7 mouse cellular contexts compared by ENCODE assay signal in the genomic region with DNA sequence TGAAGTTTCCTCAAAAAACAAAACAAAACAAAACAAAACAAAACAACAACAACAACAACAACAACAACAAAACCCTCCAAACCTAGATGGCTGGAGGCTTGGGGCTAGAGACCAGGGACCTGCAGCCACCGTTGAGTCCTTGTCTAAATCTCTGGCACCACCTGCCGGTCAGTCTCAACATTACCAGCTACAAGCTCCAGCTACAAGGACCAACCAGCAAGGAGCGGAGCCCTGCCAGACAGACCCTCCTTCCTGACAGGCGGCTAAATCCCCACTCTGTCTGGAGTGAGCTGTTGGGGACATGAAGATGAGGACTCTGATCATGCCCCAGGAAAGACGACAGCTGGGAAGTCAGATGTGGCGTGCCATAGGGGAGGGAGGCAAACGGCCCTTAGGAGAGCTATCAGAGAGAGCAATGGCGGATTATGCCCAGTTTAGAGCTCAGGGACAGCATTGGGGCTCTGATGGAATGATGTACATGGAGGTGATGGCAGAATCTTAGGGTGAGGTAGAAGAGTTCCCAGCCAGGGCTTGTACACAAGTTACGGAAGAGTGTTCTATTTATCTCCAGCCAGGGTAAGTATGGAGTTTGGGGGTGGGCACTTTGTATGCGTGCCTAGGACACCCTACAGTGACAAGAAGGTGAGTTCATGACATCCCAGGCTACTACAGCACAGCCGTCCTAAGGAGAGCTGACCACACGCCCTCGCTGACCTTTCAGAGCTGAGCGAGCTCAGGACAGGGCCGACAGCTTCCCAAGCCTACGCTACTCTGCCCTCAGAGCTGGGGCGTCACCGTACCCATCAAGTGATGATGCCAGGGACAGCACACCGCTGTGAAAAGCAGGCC. TPM values are rescaled to one million over a fixed set of nuclear protein-coding genes. Genes with fewer than 3 reads are reported as not detected.
DNase-seq lines count a peak whose midpoint lies in the region; ATAC-seq lines count a peak whose summit lies in the region.

No protein-coding gene starts in this region.

- H3K27ac ChIP-seq in limb, embryonic 11.5 days (replicated peaks; ENCODE audit: low read depth, low read length) = no peak overlapping the region
- no peak overlapping the region for H3K27ac ChIP-seq in midbrain, embryonic 14.5 days (replicated peaks; ENCODE audit: low read depth, low read length)

- H3K27me3 ChIP-seq in limb, embryonic 11.5 days (ENCODE audit: control insufficient read depth, insufficient read depth, low read length) = no peaks in the 10 kb centered on the region
- no peaks in the 10 kb centered on the region for H3K27me3 ChIP-seq in midbrain, embryonic 14.5 days (ENCODE audit: control insufficient read depth, insufficient read depth, low read length)

- DNase-seq in adrenal gland, adult 8-10 months = peak; percentile 34
- DNase-seq in embryo, embryonic 11.5 days (ENCODE audit: low read depth, low spot score) = peak; percentile 80
- peak; percentile 75 for DNase-seq in kidney, adult 18-20 months
- DNase-seq in limb, embryonic 11.5 days (ENCODE audit: low spot score) = peak; percentile 96
- peak; percentile 95 for DNase-seq in midbrain, embryonic 14.5 days
- peak; percentile 42 to 75 for DNase-seq in spleen, adult 18-20 months

- peaks cover 2% of the 10 kb centered on the region; the same call in 1 of the 2 replicates for H3K36me3 ChIP-seq in limb, embryonic 11.5 days (ENCODE audit: control insufficient read depth, insufficient read depth, low read length)
- H3K36me3 ChIP-seq in midbrain, embryonic 14.5 days (ENCODE audit: control insufficient read depth, insufficient read depth, low read length) = no peaks in the 10 kb centered on the region

- H3K9me3 ChIP-seq in limb, embryonic 11.5 days (ENCODE audit: control insufficient read depth, low read length) = no peaks in the 10 kb centered on the region
- H3K9me3 ChIP-seq in midbrain, embryonic 14.5 days (ENCODE audit: control insufficient read depth, low read length) = no peaks in the 10 kb centered on the region

- H3K9ac ChIP-seq in limb, embryonic 11.5 days (ENCODE audit: low read length) = no peak overlapping the region
- no peak overlapping the region for H3K9ac ChIP-seq in midbrain, embryonic 14.5 days (replicated peaks; ENCODE audit: low read length)

- no peak overlapping the region for H3K4me3 ChIP-seq in limb, embryonic 11.5 days (ENCODE audit: low read depth, low read length)
- H3K4me3 ChIP-seq in midbrain, embryonic 14.5 days (replicated peaks; ENCODE audit: low read depth, low read length) = no peak overlapping the region

- 56% methylated on average over 19 of the region's 19 CpGs for WGBS in limb, embryonic 11.5 days
- WGBS in midbrain, embryonic 14.5 days = 62% methylated on average over 19 of the region's 19 CpGs

- ATAC-seq in granulocyte monocyte progenitor cell, adult 5-6 weeks (replicated peaks; ENCODE audit: poor library complexity, severe bottlenecking) = peak; percentile 95
- ATAC-seq in limb, embryonic 11.5 days (ENCODE audit: insufficient number of reproducible peaks, low FRiP score, low TSS enrichment, low read depth) = 0 out of 2 replicates have a peak, but pooled peaks have one; percentile 59
- peak; percentile 73; the same call in 1 of the 2 replicates for ATAC-seq in midbrain, embryonic 14.5 days (ENCODE audit: low FRiP score, low TSS enrichment)

- no peak overlapping the region for H3K4me2 ChIP-seq in limb, embryonic 11.5 days (ENCODE audit: low read depth, severe bottlenecking)
- peak overlapping the region; percentile 35; the same call in 1 of the 2 replicates for H3K4me2 ChIP-seq in midbrain, embryonic 14.5 days (ENCODE audit: low read length)

- peaks cover 6% of the 10 kb centered on the region; the same call in 1 of the 2 replicates for H3K4me1 ChIP-seq in limb, embryonic 11.5 days (ENCODE audit: control insufficient read depth, insufficient read depth, low read length)
- no peaks in the 10 kb centered on the region for H3K4me1 ChIP-seq in midbrain, embryonic 14.5 days (ENCODE audit: control insufficient read depth, insufficient read depth, low read length)

RNA-seq across cellular contexts. Expression of a gene that starts 33.9 kb away (rescaled TPM):
- 100 to 1,000 TPM; 375 to 489 (median 428) TPM for total RNA-seq in adrenal gland, adult 8-10 months (2022)
- 57.0 and 60.6 TPM in 2 replicates for total RNA-seq in granulocyte monocyte progenitor cell, adult 5-6 weeks (2014; fragmentation: Nextera tagmentation)
- total RNA-seq in granulocyte monocyte progenitor cell, adult 5-6 weeks (2017) = 73.5 and 74.7 TPM in 2 replicates
- 106 and 114 TPM in 2 replicates for polyA plus RNA-seq in limb, embryonic 11.5 days (2014; fragmentation: Nextera tagmentation; extraction: Ambion mirVana)
- 20.8 and 26.5 TPM in 2 replicates for polyA plus RNA-seq in midbrain, embryonic 14.5 days (2014; fragmentation: Nextera tagmentation; extraction: Ambion mirVana)

Comparison
In these comparisons a context has a peak if more than half of its experiments do, and no peak if none do; other contexts are left out.
1. DNase-seq: peak in every context shown above with its lines; median percentile 96 in limb, embryonic 11.5 days; 95 in midbrain, embryonic 14.5 days; 80 in embryo, embryonic 11.5 days; 75 in kidney, adult 18-20 months; 58 in spleen, adult 18-20 months; 34 in adrenal gland, adult 8-10 months.
2. RNA of a gene that starts 33.9 kb away (total RNA-seq): 375 to 489 TPM in adrenal gland, adult 8-10 months; 57.0 to 74.7 TPM in granulocyte monocyte progenitor cell, adult 5-6 weeks; every median in the first group is over 4 times any median in the second.
3. Peak in every context shown above with its lines, with median percentiles within 50 percentile points of each other: ATAC-seq.